In genomic region chr19:45236363-45236942, GRCm38 (mm10) we compare ENCODE assay signal across 8 mouse cellular contexts. TPM values are rescaled to one million over a fixed set of nuclear protein-coding genes. Genes with fewer than 3 reads are reported as not detected.
DNase-seq lines count a peak whose midpoint lies in the region; ATAC-seq and TF ChIP-seq lines count a peak whose summit lies in the region.

No protein-coding gene starts in this region.

- H3K9ac ChIP-seq in forebrain, postnatal 0 days, result no peak overlapping the region
- H3K9ac ChIP-seq in stomach, embryonic 16.5 days (ENCODE audit: low read length), result no peak overlapping the region

- H3K27ac ChIP-seq in forebrain, postnatal 0 days (ENCODE audit: low read depth, low read length), result no peak overlapping the region
- H3K27ac ChIP-seq in stomach, embryonic 16.5 days (ENCODE audit: low read length), result no peak overlapping the region
- H3K27ac ChIP-seq in layer of hippocampus, adult 2 months, result no peak overlapping the region

- H3K36me3 ChIP-seq in forebrain, postnatal 0 days (ENCODE audit: insufficient read depth), result no peaks in the 10 kb centered on the region
- H3K36me3 ChIP-seq in stomach, embryonic 16.5 days (ENCODE audit: control insufficient read depth, insufficient read depth, low read length), result no peaks in the 10 kb centered on the region

- DNase-seq in thymus, postnatal 4 days, result peak; percentile 44
- no peak for DNase-seq in thymus, postnatal 25 days
- no peak for DNase-seq in forebrain, postnatal 0 days
- peak; percentile 62 for DNase-seq in induced T-regulatory cell, adult 2 months (ENCODE audit: low read depth)
- DNase-seq in lung, postnatal 25 days (ENCODE audit: low spot score), result peak; percentile 16
- no peak for DNase-seq in urinary bladder, postnatal 10 days (ENCODE audit: low spot score)
- no peak for DNase-seq in layer of hippocampus, adult 2 months (ENCODE audit: low spot score in 2 of 2)

- H3K4me2 ChIP-seq in forebrain, postnatal 0 days (ENCODE audit: low read depth), result no peak overlapping the region
- H3K4me2 ChIP-seq in stomach, embryonic 16.5 days (ENCODE audit: low read depth, low read length), result peak overlapping the region; percentile 54

- H3K4me1 ChIP-seq in forebrain, postnatal 0 days (ENCODE audit: insufficient read depth), result no peaks in the 10 kb centered on the region
- H3K4me1 ChIP-seq in stomach, embryonic 16.5 days (ENCODE audit: control insufficient read depth, insufficient read depth, low read length), result peaks cover 12% of the 10 kb centered on the region

- TF ChIP-seq CTCF in forebrain, postnatal 0 days (IDR thresholded peaks at IDR 0.05; ENCODE audit: low read depth), result no peak
- no peak for TF ChIP-seq CTCF in layer of hippocampus, adult 2 months (conservative IDR thresholded peaks at IDR 0.05)

- no peak overlapping the region for H3K4me3 ChIP-seq in forebrain, postnatal 0 days (ENCODE audit: low read depth, low read length)
- H3K4me3 ChIP-seq in stomach, embryonic 16.5 days (replicated peaks; ENCODE audit: low read length), result peak overlapping the region; percentile 36
- H3K4me3 ChIP-seq in layer of hippocampus, adult 2 months, result no peak overlapping the region

- peak; percentile 25; the same call in 1 of the 2 replicates for ATAC-seq in forebrain, postnatal 0 days
- ATAC-seq in stomach, embryonic 16.5 days (ENCODE audit: insufficient read depth, low FRiP score), result peak; percentile 70; the same call in 1 of the 2 replicates

- WGBS in forebrain, postnatal 0 days, result under 1% methylated on average over 37 of the region's 39 CpGs
- WGBS in stomach, embryonic 16.5 days, result 1% methylated on average over 39 of the region's 39 CpGs

- H3K9me3 ChIP-seq in forebrain, postnatal 0 days (ENCODE audit: low read length), result no peaks in the 10 kb centered on the region
- H3K9me3 ChIP-seq in stomach, embryonic 16.5 days (replicated peaks; ENCODE audit: control insufficient read depth, low read length), result no peaks in the 10 kb centered on the region

- H3K27me3 ChIP-seq in forebrain, postnatal 0 days (ENCODE audit: insufficient read depth, low read length), result peaks cover 83% of the 10 kb centered on the region
- peaks cover 80% of the 10 kb centered on the region for H3K27me3 ChIP-seq in stomach, embryonic 16.5 days (ENCODE audit: control insufficient read depth, insufficient read depth, low read length)

RNA-seq across cellular contexts. Expression of gene Lbx1, which starts 0.8 kb away (rescaled TPM):
- total RNA-seq in forebrain, postnatal 0 days (2014; rRNA removed), result not detected in 2 replicates
- not detected in 2 replicates for polyA plus RNA-seq in forebrain, postnatal 0 days (2015; fragmentation: Nextera tagmentation; extraction: Ambion mirVana)
- not detected in 2 replicates for polyA plus RNA-seq in stomach, embryonic 16.5 days (2015; fragmentation: Nextera tagmentation; extraction: Ambion mirVana)
- not detected for total RNA-seq in layer of hippocampus, adult 2 months (2021)

Comparison
In these comparisons a context has a peak if more than half of its experiments do, and no peak if none do; other contexts are left out.
1. DNase-seq: peak in thymus, postnatal 4 days (single experiment), induced T-regulatory cell, adult 2 months (single experiment) and lung, postnatal 25 days (single experiment); none in thymus, postnatal 25 days (single experiment), forebrain, postnatal 0 days (single experiment), urinary bladder, postnatal 10 days (single experiment) and layer of hippocampus, adult 2 months (0 of 2).